Mouse (Mus musculus) urinary bladder, postnatal 14 days (tissue): ENCODE data around the gene Iqcd.

Experiments
- DNase-seq: peaks from one replicate; pipeline ENCODE4 v3.0.0; 2021; ENCODE audit warnings: low spot score

The Iqcd gene

DNA sequence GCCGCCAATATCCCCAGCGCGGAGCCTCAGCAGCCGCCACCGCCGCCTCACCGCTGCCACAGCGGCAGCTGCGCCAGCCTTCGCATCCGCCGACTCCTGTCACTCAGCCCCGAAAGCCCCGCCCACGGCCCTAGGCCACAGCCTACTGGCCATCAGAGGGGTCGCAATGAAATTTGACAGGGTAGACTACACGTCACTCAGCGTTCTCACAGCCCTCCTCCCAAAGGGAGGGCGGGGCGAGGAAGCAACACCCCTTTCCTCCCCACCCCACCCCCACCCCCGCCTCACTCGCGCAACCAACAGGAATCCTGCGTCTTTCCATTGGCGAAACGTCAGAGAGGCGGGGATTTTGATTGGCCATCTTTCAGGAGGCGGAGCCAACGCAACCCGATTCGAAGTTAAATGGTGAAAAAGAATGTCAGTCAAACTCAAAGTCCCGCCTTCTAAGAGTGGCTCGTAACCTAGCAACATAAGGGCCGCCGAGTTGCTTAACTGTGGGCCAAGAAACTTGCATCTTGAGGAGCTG is at the start of gene Iqcd, which contains the start of gene Tpcn1:
TSS of gene Iqcd (plus strand) at position 448 of the 526 bp plus-strand sequence.
TSS of gene Tpcn1 (minus strand) at position 105 of the 526 bp plus-strand sequence.
- DNase-seq, result peak; percentile 99

- DNase-seq, result no peak
These were observed 40.5 kb upstream of the Iqcd start for GRCm38 (mm10) chr5:120548236-120548850.

DNA sequence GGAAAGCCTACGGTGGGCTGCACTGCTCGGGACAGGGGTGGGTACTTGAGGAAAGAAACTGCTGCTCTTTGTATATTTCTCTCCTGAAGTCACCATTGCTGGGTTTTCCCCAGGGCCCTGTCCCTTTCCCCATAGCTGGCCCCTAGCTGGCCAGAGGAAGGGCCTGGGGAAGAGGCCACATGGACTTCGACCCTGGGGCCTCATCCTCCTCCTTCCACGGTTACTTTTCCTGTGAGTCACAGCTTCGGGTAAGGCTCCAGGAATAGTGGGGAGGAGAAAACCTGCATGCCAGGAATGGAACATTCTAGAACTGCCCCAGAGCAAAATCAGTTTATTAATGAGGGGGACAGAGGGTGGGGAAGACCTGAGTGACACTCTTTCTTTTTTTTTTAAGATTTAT is 38.7 kb upstream of the Iqcd start:
- no peak for DNase-seq

- DNase-seq, result no peak
These were observed 38.1 kb upstream of the Iqcd start for GRCm38 (mm10) chr5:120550673-120551072.

- no peak for DNase-seq
These were observed 32.9 kb upstream of the Iqcd start for GRCm38 (mm10) chr5:120555871-120556270.

DNA sequence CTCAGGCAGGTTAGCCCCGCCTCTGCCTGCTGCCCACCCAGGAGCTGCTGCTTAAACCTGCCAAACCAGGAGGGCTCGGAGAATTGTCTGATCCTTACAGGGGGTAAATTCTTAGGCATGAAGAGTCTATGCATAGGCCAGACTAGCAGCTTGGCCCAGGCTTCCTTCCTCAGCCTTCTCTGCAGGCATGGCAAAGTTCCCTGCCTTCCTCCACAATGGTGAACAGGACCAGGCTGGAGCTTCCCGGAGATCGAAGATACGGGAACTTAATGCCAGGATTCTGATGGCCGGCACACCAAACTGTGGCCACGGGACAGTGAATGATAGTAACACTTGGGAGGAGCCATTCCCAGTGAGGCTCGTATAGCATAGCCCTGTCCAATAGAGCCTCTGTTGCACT is 30.8 kb upstream of the Iqcd start:
- no peak for DNase-seq

GRCm38 (mm10) chr5:120558762-120559161 is 30.1 kb upstream of the Iqcd start:
- no peak for DNase-seq

GRCm38 (mm10) chr5:120560129-120560615 is 28.6 kb upstream of the Iqcd start:
- DNase-seq, result no peak

- peak; percentile 66 for DNase-seq
These were observed 28.1 kb upstream of the Iqcd start for GRCm38 (mm10) chr5:120560616-120561311.

- DNase-seq, result peak; percentile 60
These were observed 25.6 kb upstream of the Iqcd start for GRCm38 (mm10) chr5:120562956-120563913.

- no peak for DNase-seq
These were observed 24.9 kb upstream of the Iqcd start for GRCm38 (mm10) chr5:120563914-120564311.

GRCm38 (mm10) chr5:120565171-120565905 is 23.5 kb upstream of the Iqcd start:
- DNase-seq, result no peak

- DNase-seq, result no peak
These were observed 22.7 kb upstream of the Iqcd start for GRCm38 (mm10) chr5:120566101-120566500.

GRCm38 (mm10) chr5:120566681-120567252 is 22.0 kb upstream of the Iqcd start:
- DNase-seq, result no peak

DNA sequence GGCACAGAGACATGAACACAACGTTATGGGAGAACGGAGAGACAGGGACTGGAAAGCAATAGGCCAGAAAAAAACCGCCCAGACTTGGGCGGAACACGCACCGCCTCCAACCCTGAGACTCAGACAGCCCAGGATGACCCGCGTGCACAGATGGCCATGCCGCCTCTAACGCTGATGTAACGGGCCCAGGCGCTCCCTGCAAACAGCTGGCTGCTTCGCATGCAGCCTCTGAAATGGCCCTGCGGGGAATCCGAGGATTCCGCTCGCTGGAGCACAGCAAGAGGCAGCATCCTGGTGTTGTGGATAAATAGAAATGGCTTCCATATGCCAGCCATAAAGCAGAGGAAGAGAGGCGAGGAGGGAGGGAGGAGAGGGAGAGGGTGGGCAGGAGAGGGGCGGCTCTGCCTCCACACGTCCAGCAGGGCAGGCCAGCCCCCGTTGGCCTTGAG is 21.5 kb upstream of the Iqcd start:
- peak; percentile 62 for DNase-seq

DNA sequence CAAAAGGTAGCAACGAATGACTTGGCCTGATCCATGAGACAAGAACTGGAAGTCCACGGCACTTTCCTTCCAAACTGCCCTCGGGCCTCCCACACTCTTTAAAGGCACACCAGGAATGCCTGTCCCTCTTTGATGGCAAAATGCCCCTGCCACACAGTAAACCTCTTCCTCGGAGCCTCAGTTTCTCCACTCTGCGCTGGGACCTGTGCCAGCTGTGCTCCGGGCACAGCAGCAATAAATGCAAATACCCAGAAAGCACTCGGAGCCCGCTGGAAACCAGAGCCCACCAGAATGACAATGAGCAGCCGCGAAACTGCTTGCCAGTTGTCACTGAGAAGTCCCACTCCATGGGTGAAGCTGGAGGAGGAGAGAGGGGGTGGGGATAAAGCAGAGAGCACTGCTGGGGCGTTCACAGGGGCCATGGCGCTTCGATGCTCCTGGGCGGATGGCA is 21.0 kb upstream of the Iqcd start:
- DNase-seq, result no peak

DNA sequence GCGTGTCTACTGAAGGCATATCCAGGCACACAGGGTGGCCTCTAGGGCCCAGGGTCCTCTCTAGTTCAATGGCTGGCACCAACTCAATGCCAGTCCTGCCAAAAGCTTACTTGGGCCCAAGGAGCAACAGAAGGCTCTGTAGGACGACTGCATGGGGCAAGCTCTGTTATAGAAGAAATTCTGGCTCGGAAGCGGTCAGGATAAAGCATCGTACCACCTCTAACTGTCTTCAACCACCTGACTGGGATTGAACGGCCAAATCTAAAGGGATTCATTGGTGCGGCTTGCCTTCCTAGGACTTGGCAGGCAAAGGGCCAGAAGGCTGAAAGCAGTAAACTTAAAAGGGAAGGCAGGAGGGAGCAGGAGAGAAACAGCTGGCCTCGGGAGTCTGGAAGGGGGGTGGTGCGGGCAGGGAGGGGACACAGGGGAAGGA is 20.5 kb upstream of the Iqcd start:
- no peak for DNase-seq

GRCm38 (mm10) chr5:120568964-120569363 is 19.9 kb upstream of the Iqcd start:
- no peak for DNase-seq

DNA sequence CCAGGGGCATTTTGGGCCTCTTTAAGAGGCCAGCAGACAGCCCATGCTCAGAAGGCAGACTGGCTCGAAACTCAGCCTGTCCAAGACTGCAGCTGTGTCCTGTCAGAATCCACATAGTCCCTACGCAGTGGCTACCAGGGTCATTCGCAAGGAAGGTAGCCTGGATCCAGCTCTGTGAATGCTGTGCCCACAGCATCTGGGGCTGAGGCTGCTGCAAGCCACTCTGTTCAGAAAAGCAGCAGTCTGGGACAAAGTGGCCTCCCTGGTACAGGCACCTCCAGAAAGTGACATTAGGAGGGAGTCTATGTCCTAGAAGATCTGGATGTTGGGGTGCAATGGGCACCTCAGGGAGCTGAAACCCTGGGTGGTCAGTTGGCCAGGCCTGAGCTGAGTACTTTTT is 19.0 kb upstream of the Iqcd start:
- no peak for DNase-seq

DNA sequence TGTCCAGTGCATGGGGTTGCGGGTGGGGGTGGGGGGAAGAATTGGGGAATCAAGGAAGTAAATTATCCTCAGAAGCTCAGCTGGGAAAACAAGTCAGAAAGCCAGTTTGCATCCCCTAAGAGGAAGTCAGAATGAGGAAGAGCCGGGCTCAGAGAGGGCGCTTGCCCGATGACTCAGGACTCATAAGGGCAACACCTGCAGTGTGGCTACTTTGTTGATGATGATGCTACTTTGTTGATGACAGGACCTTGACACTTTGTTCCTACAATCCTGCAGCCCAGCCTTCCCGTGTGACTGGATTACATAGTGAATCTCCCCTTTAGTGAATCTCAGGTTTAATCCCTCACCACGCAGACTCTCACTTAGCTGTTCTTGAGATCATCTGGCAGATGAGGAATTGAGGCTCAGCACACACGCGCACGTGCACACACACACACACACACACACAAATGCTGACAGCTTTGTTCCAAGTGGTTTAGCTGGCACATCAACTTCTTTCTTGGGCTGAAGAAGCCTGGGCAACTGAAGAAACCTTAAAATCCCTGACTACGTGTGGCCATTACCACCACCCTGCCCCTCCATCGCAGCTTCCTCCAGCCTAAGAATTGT is 18.4 kb upstream of the Iqcd start:
- no peak for DNase-seq
